Mouse (Mus musculus) MEL (cell line): ENCODE data around the gene Krtcap2. TPM values are rescaled to one million over a fixed set of nuclear protein-coding genes. Genes with fewer than 3 reads are reported as not detected.

ENCODE experiments used
- DNase-seq: peaks from one replicate; pipeline ENCODE4 v3.0.0; 2011; ENCODE audit warnings: low read depth, low spot score
- H3K27ac ChIP-seq: 2 replicates; pipeline ENCODE4 v1.5.1; 2012; ENCODE audit warnings: low read depth, mild to moderate bottlenecking, control low read depth, low read length, moderate library complexity; ENCODE audit not compliant: control insufficient read depth
- H3K27me3 ChIP-seq, 2 experiments: fragments of 150-350 bp in 1 of 2; sonication (generic) in 1 of 2; 2 replicates each; pipeline ENCODE4 v1.6.1; 2012; ENCODE audit warnings: low read length in 2 of 2, mild to moderate bottlenecking in 2 of 2, improper control_type of control experiment in 1 of 2, moderate library complexity in 1 of 2; ENCODE audit not compliant: insufficient read depth in 2 of 2, control insufficient read depth in 1 of 2
- H3K36me3 ChIP-seq, 2 experiments: 2 replicates each; pipeline ENCODE4 v1.6.1; 2012 to 2014; ENCODE audit warnings: low read length in 2 of 2, improper control_type of control experiment in 1 of 2, inconsistent platforms in 1 of 2, mild to moderate bottlenecking in 1 of 2; ENCODE audit not compliant: insufficient read depth in 2 of 2, control insufficient read depth in 1 of 2
- H3K4me1 ChIP-seq, 2 experiments: fragments of 150-350 bp in 1 of 2; sonication (generic) in 1 of 2; 2 replicates each; pipeline ENCODE4 v1.6.1; 2012; ENCODE audit warnings: low read length in 2 of 2, improper control_type of control experiment in 1 of 2, mild to moderate bottlenecking in 1 of 2; ENCODE audit not compliant: insufficient read depth in 2 of 2, control insufficient read depth in 1 of 2
- H3K4me3 ChIP-seq, 2 experiments: fragments of 150-350 bp in 1 of 2; sonication (generic) in 1 of 2; 2 replicates each; pipeline ENCODE4 v1.5.1; 2012; ENCODE audit warnings: low read depth in 2 of 2, low read length in 2 of 2, mild to moderate bottlenecking in 2 of 2, moderate library complexity in 2 of 2, control low read depth in 1 of 2, improper control_type of control experiment in 1 of 2; ENCODE audit not compliant: control insufficient read depth in 1 of 2, insufficient read depth in 1 of 2
- H3K79me2 ChIP-seq: 2 replicates; pipeline ENCODE4 v1.6.1; 2012; ENCODE audit warnings: mild to moderate bottlenecking, low read length, moderate library complexity; ENCODE audit not compliant: control insufficient read depth, poor library complexity, insufficient read depth
- H3K9ac ChIP-seq: 2 replicates; pipeline ENCODE4 v1.6.1; 2012; ENCODE audit warnings: low read depth, mild to moderate bottlenecking, control low read depth, low read length, moderate library complexity; ENCODE audit not compliant: control insufficient read depth, poor library complexity, severe bottlenecking
- H3K9me3 ChIP-seq: fragments of 150-350 bp; sonication (generic); replicated peaks from 2 replicates; pipeline ENCODE4 v1.6.1; 2012; ENCODE audit warnings: mild to moderate bottlenecking, low read length, improper control_type of control experiment, moderate library complexity; ENCODE audit not compliant: insufficient read depth
- BHLHE40 ChIP-seq: IDR thresholded peaks from 2 replicates; pipeline ENCODE4 v1.6.1; 2012; ENCODE audit warnings: low read depth, mild to moderate bottlenecking, inconsistent platforms, low read length, improper control_type of control experiment, borderline replicate concordance
- CHD1 ChIP-seq: IDR thresholded peaks from 2 replicates; pipeline ENCODE4 v1.6.1; 2012; ENCODE audit warnings: low read depth, mild to moderate bottlenecking, inconsistent platforms, low read length, improper control_type of control experiment
- CHD2 ChIP-seq: IDR thresholded peaks from 2 replicates; pipeline ENCODE4 v1.6.1; 2011; ENCODE audit warnings: low read length, improper control_type of control experiment
- E2F4 ChIP-seq: IDR thresholded peaks from 2 replicates; pipeline ENCODE4 v1.6.1; 2011; ENCODE audit warnings: low read depth, low read length, improper control_type of control experiment, borderline replicate concordance
- ELF1 ChIP-seq: IDR thresholded peaks from 2 replicates; pipeline ENCODE4 v1.6.1; 2014; ENCODE audit warnings: low read depth, mild to moderate bottlenecking, inconsistent platforms, low read length, improper control_type of control experiment, moderate library complexity
- EP300 ChIP-seq, 2 experiments: IDR thresholded peaks; 2 replicates each; pipeline ENCODE4 v1.6.1; 2011; ENCODE audit warnings: improper control_type of control experiment in 2 of 2, low read length in 2 of 2, low read depth in 1 of 2, mild to moderate bottlenecking in 1 of 2
- ETS1 ChIP-seq: IDR thresholded peaks from 2 replicates; pipeline ENCODE4 v1.6.1; 2012; ENCODE audit warnings: low read depth, mild to moderate bottlenecking, inconsistent platforms, low read length, improper control_type of control experiment, moderate library complexity
- GABPA ChIP-seq: IDR thresholded peaks from 2 replicates; pipeline ENCODE4 v1.6.1; 2012; ENCODE audit warnings: low read depth, mild to moderate bottlenecking, inconsistent platforms, low read length, improper control_type of control experiment, moderate library complexity
- GATA1 ChIP-seq: IDR thresholded peaks from 2 replicates; pipeline ENCODE4 v1.6.1; 2011; ENCODE audit warnings: low read depth, low read length, improper control_type of control experiment
- JUND ChIP-seq: IDR thresholded peaks from 2 replicates; pipeline ENCODE4 v1.6.1; 2011; ENCODE audit warnings: low read depth, mild to moderate bottlenecking, improper control_type of control experiment, low read length
- MAFK ChIP-seq: IDR thresholded peaks from 2 replicates; pipeline ENCODE4 v1.6.1; 2011; ENCODE audit warnings: low read depth, mild to moderate bottlenecking, low read length, improper control_type of control experiment, borderline replicate concordance
- MAX ChIP-seq: IDR thresholded peaks from 2 replicates; pipeline ENCODE4 v1.6.1; 2011; ENCODE audit warnings: low read length, improper control_type of control experiment
- MAZ ChIP-seq: IDR thresholded peaks from 2 replicates; pipeline ENCODE4 v1.6.1; 2012; ENCODE audit warnings: low read depth, mild to moderate bottlenecking, inconsistent platforms, low read length, improper control_type of control experiment
- MEF2A ChIP-seq: IDR thresholded peaks from 2 replicates; pipeline ENCODE4 v1.6.1; 2014; ENCODE audit warnings: low read depth, mild to moderate bottlenecking, inconsistent platforms, low read length, improper control_type of control experiment; ENCODE audit not compliant: poor library complexity, insufficient replicate concordance, severe bottlenecking; ENCODE audit errors: extremely low read depth
- MXI1 ChIP-seq: IDR thresholded peaks from 2 replicates; pipeline ENCODE4 v1.6.1; 2011; ENCODE audit warnings: mild to moderate bottlenecking, low read depth, low read length, improper control_type of control experiment
- MYB ChIP-seq: IDR thresholded peaks from 2 replicates; pipeline ENCODE4 v1.6.1; 2011; ENCODE audit warnings: mild to moderate bottlenecking, low read depth, low read length, improper control_type of control experiment
- MYC ChIP-seq: IDR thresholded peaks from 2 replicates; pipeline ENCODE4 v1.6.1; 2011; ENCODE audit warnings: low read depth, mild to moderate bottlenecking, low read length, improper control_type of control experiment, moderate library complexity
- NELFE ChIP-seq: IDR thresholded peaks from 2 replicates; pipeline ENCODE4 v1.6.1; 2011; ENCODE audit warnings: low read depth, low read length, improper control_type of control experiment
- NRF1 ChIP-seq: IDR thresholded peaks from 2 replicates; pipeline ENCODE4 v1.6.1; 2014; ENCODE audit warnings: low read depth, mild to moderate bottlenecking, inconsistent platforms, low read length, improper control_type of control experiment, moderate library complexity; ENCODE audit not compliant: poor library complexity, insufficient read depth, severe bottlenecking
- POLR2A ChIP-seq, 2 experiments: IDR thresholded peaks; 2 replicates each; pipeline ENCODE4 v1.6.1; 2011 to 2012; ENCODE audit warnings: low read length in 2 of 2, mild to moderate bottlenecking in 2 of 2, control low read depth in 1 of 2, improper control_type of control experiment in 1 of 2, low read depth in 1 of 2, moderate library complexity in 1 of 2; ENCODE audit not compliant: control insufficient read depth in 1 of 2, insufficient read depth in 1 of 2, poor library complexity in 1 of 2
- POLR2AphosphoS2 ChIP-seq: IDR thresholded peaks from 2 replicates; pipeline ENCODE4 v1.6.1; 2011; ENCODE audit warnings: low read length, improper control_type of control experiment
- RAD21 ChIP-seq: IDR thresholded peaks from 2 replicates; pipeline ENCODE4 v1.6.1; 2011; ENCODE audit warnings: mild to moderate bottlenecking, low read depth, low read length, improper control_type of control experiment
- RCOR1 ChIP-seq: IDR thresholded peaks from 2 replicates; pipeline ENCODE4 v1.6.1; 2012; ENCODE audit warnings: low read depth, mild to moderate bottlenecking, inconsistent platforms, low read length, improper control_type of control experiment
- SMC3 ChIP-seq: IDR thresholded peaks from 2 replicates; pipeline ENCODE4 v1.6.1; 2011; ENCODE audit warnings: low read depth, low read length, improper control_type of control experiment
- TBP ChIP-seq: IDR thresholded peaks from 2 replicates; pipeline ENCODE4 v1.8.0; 2011; ENCODE audit warnings: low read depth, low read length, improper control_type of control experiment
- UBTF ChIP-seq: IDR thresholded peaks from 2 replicates; pipeline ENCODE4 v1.6.1; 2012; ENCODE audit warnings: low read depth, mild to moderate bottlenecking, inconsistent platforms, low read length, improper control_type of control experiment, moderate library complexity, borderline replicate concordance; ENCODE audit not compliant: insufficient read depth
- USF1 ChIP-seq: IDR thresholded peaks from 2 replicates; pipeline ENCODE4 v1.6.1; 2014; ENCODE audit warnings: low read depth, mild to moderate bottlenecking, inconsistent platforms, low read length, improper control_type of control experiment, moderate library complexity
- USF2 ChIP-seq, 2 experiments: IDR thresholded peaks; 2 replicates each; pipeline ENCODE4 v1.6.1; 2011 to 2012; ENCODE audit warnings: improper control_type of control experiment in 2 of 2, low read length in 2 of 2, borderline replicate concordance in 1 of 2, inconsistent platforms in 1 of 2, low read depth in 1 of 2, mild to moderate bottlenecking in 1 of 2; ENCODE audit not compliant: insufficient read depth in 1 of 2
- ZC3H11A ChIP-seq: IDR thresholded peaks from 2 replicates; pipeline ENCODE4 v1.6.1; 2012; ENCODE audit warnings: low read depth, mild to moderate bottlenecking, inconsistent platforms, low read length, improper control_type of control experiment
- ZKSCAN1 ChIP-seq: IDR thresholded peaks from 2 replicates; pipeline ENCODE4 v1.6.1; 2012; ENCODE audit warnings: low read depth, mild to moderate bottlenecking, inconsistent platforms, low read length, improper control_type of control experiment, moderate library complexity
- ZMIZ1 ChIP-seq: IDR thresholded peaks from 2 replicates; pipeline ENCODE4 v1.6.1; 2012; ENCODE audit warnings: low read depth, mild to moderate bottlenecking, inconsistent platforms, low read length, improper control_type of control experiment, moderate library complexity
- ZNF384 ChIP-seq: IDR thresholded peaks from 2 replicates; pipeline ENCODE4 v1.6.1; 2012; ENCODE audit warnings: low read depth, mild to moderate bottlenecking, inconsistent platforms, low read length, improper control_type of control experiment
- polyA plus RNA-seq, 2 experiments: library from polyadenylated mRNA; stranded (reverse) in 1 of 2; unstranded in 1 of 2; fragments of >175 nt in 1 of 2; fragments of >200 nt in 1 of 2; gene quantifications; 2 replicates each; pipeline versions ENCODE4 v1.2.1 to v1.2.4; 2012; ENCODE audit warnings: low replicate concordance in 2 of 2, low read depth in 1 of 2; ENCODE audit not compliant: insufficient read length in 2 of 2, insufficient read depth in 1 of 2, missing spikeins in 1 of 2
- total RNA-seq: library from RNA; depleted of rRNA; stranded (reverse); fragments of 300-350 nt; gene quantifications from 2 replicates; pipeline ENCODE4 v1.2.3, GENCODE M21; 2012

Gene Krtcap2
- total and polyA plus RNA-seq, 3 experiments = 171 to 497 TPM; not detected in 1

DNA sequence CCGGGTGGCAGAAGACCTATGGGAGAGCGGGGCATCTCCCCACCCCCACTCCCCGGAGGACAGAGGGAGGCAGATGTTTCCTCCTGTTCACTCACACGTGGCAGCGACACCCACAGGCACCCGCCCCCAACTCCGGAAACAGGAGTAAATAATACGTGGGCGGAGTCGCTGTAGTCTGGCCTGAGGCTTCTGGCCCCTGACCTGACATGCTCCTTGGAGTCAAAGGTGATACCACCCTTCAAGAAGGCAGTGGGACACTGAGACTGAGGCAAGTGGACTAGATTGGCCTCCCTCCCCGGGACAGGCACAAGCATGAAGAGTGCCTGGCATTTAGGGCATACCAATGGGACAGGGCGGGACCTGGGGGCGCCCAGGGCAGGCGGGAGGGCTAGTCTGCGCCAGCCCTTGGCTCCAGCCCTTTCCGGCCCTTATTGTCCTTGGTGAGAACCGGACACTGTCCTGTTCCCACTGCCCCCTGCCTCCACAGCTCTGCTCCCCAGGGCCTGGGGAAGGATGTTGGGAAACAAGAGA, 5.7 kb downstream of the Krtcap2 start (continued):
- TF ChIP-seq ZMIZ1 = no peak
- TF ChIP-seq E2F4 = no peak
- 0 out of 2 replicates have a peak, but pooled peaks have one; percentile 14 for TF ChIP-seq ELF1
- TF ChIP-seq ETS1 = peak; percentile 47
- no peak for TF ChIP-seq CHD2
- peak; percentile 15 to 50; a peak in 2 of 4 replicates for TF ChIP-seq EP300 (IDR thresholded peaks at IDR 0.05; ENCODE audit: low read depth in 1 of 2, low read length in 2 of 2)
- TF ChIP-seq GABPA = no peak
- TF ChIP-seq MAZ = no peak
- no peak for TF ChIP-seq MEF2A
- TF ChIP-seq MXI1 = peak; percentile 95
- no peak for TF ChIP-seq MAFK
- no peak for TF ChIP-seq RAD21
- no peak for TF ChIP-seq RCOR1
- no peak for TF ChIP-seq TBP
- TF ChIP-seq MYC = peak; percentile 89
- TF ChIP-seq MYB = no peak
- no peak for TF ChIP-seq POLR2A (IDR thresholded peaks at IDR 0.05; ENCODE audit: control insufficient read depth in 1 of 2, insufficient read depth in 1 of 2, low read depth in 1 of 2, low read length in 2 of 2, poor library complexity in 1 of 2)
- TF ChIP-seq UBTF = no peak
- TF ChIP-seq BHLHE40 = peak; percentile 69; the same call in 1 of the 2 replicates
- TF ChIP-seq SMC3 = no peak

DNA sequence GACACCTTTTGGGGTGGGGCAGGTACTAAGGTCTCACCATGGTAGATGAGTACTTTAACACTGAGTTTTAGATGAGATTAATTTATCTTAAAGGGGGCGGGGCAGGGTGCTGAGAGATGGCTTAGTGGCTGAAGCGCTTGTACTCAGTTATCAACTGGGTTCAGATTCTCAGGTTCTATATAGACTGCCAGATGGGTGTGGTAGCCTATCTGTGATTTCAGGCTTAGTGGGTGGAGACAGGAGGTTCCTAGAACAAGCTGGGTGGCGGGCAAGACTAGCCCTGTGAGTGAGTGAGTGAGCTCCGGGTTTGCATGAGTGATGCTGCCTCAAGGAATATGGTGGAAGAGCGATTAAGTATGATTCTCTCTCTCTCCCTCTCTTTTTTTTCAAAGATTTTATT, 9.2 kb downstream of the Krtcap2 start:
- Histone ChIP-seq H3K4me1 (peaks cover 5 to 23% of the 10 kb centered on the region in 2 experiments; a peak in 3 of 4 replicates), H3K27ac (no peak overlapping the region), H3K4me3 (no peak overlapping the region), H3K79me2 (no peaks in the 10 kb centered on the region), H3K9ac (no peak overlapping the region), H3K27me3 (peaks cover 29% of the 10 kb centered on the region in 2 experiments), H3K36me3 (peaks cover 0 to 20% of the 10 kb centered on the region in 2 experiments; a peak in 2 of 4 replicates), H3K9me3 (no peaks in the 10 kb centered on the region)
- peak; percentile 74 for DNase-seq
- no peak for TF ChIP-seq ELF1
- no peak for TF ChIP-seq MAFK
- TF ChIP-seq ZC3H11A = no peak
- no peak for TF ChIP-seq TBP
- no peak for TF ChIP-seq MAZ
- no peak for TF ChIP-seq MYB
- no peak for TF ChIP-seq POLR2AphosphoS2
- 0 out of 2 replicates have a peak, but pooled peaks have one; percentile 51 for TF ChIP-seq MYC
- no peak for TF ChIP-seq ZNF384
- no peak for TF ChIP-seq RAD21
- no peak for TF ChIP-seq ZKSCAN1
- TF ChIP-seq JUND = no peak
- TF ChIP-seq CHD1 = no peak
- TF ChIP-seq GATA1 = peak; percentile 27; the same call in 1 of the 2 replicates
- TF ChIP-seq NRF1 = no peak
- no peak for TF ChIP-seq CHD2
- peak in 1 of 2 experiments; percentile 36; a peak in 1 of 4 replicates for TF ChIP-seq EP300 (IDR thresholded peaks at IDR 0.05; ENCODE audit: low read depth in 1 of 2, low read length in 2 of 2)
- TF ChIP-seq USF1 = no peak
- TF ChIP-seq MXI1 = no peak
- no peak for TF ChIP-seq NELFE
- no peak for TF ChIP-seq POLR2A (IDR thresholded peaks at IDR 0.05; ENCODE audit: control insufficient read depth in 1 of 2, insufficient read depth in 1 of 2, low read depth in 1 of 2, low read length in 2 of 2, poor library complexity in 1 of 2)
- no peak for TF ChIP-seq USF2 (IDR thresholded peaks at IDR 0.05; ENCODE audit: borderline replicate concordance in 1 of 2, insufficient read depth in 1 of 2, low read depth in 1 of 2, low read length in 2 of 2)
- no peak for TF ChIP-seq MAX
